Mouse (Mus musculus) megakaryocyte, adult 5-6 weeks (primary cell): Measurements from ENCODE around the gene Bend6. TPM values are rescaled to one million over a fixed set of nuclear protein-coding genes. Genes with fewer than 3 reads are reported as not detected.

Source experiments
- ATAC-seq: 2 replicates; pipeline ENCODE4 v1.8.0; 2016; ENCODE audit warnings: mild to moderate bottlenecking, inconsistent platforms; ENCODE audit not compliant: poor library complexity, severe bottlenecking
- total RNA-seq, 2 experiments: library from RNA; stranded (forward) in 1 of 2; stranded (reverse) in 1 of 2; fragments of 153-499, 151-499 nt in 1 of 2; fragments of 221-1000, 200-1000 nt in 1 of 2; gene quantifications; 2 replicates each; pipeline versions ENCODE4 v1.2.3 to v1.2.4; 2015 to 2017

Bend6 gene
- total RNA-seq, 2 experiments from 2014 or later = not detected

GRCm38 (mm10) chr1:33813868-33814794, 93.5 kb downstream of the Bend6 start, which contains the start of gene Zfp451:
TSS of gene Zfp451 (minus strand) at chr1:33814595.
- ATAC-seq = peak; percentile 97

GRCm38 (mm10) chr1:33813495-33813867, 94.1 kb downstream of the Bend6 start:
- 0 out of 2 replicates have a peak, but pooled peaks have one; percentile 3 for ATAC-seq

GRCm38 (mm10) chr1:33803323-33803722, 104.3 kb downstream of the Bend6 start:
- ATAC-seq = no peak

Other genes starting within 250 kb of the Bend6 start
- 35.7 and 45.3 TPM in 2 replicates for gene Prim2, start 238.0 kb downstream of the Bend6 start, total RNA-seq (2015)
- gene Prim2, start 238.0 kb downstream of the Bend6 start, total RNA-seq (2017) = 48.3 and 51.7 TPM in 2 replicates
- gene Rab23, start 187.9 kb downstream of the Bend6 start, total RNA-seq (2015) = 2.8 and 3.1 TPM in 2 replicates
- gene Rab23, start 187.9 kb downstream of the Bend6 start, total RNA-seq (2017) = 1.7 and 3.0 TPM in 2 replicates
- gene Bag2, start 150.0 kb downstream of the Bend6 start, total RNA-seq (2015) = 0.49 and 2.1 TPM in 2 replicates
- gene Bag2, start 150.0 kb downstream of the Bend6 start, total RNA-seq (2017) = 1.2 and 1.3 TPM in 2 replicates
- gene Zfp451, start 93.2 kb downstream of the Bend6 start, total RNA-seq (2015) = 28.5 and 29.6 TPM in 2 replicates
- gene Zfp451, start 93.2 kb downstream of the Bend6 start, total RNA-seq (2017) = 15.4 and 16.1 TPM in 2 replicates
- 0.21 and 0.71 TPM in 2 replicates for gene Dst, start 409 bp upstream of the Bend6 start, total RNA-seq (2015)
- gene Dst, start 409 bp upstream of the Bend6 start, total RNA-seq (2017) = 0.37 and 0.73 TPM in 2 replicates